Mouse (Mus musculus) hematopoietic stem cell, adult 5-6 weeks (primary cell): ENCODE data around the gene Twf2. TPM values are rescaled to one million over a fixed set of nuclear protein-coding genes. Genes with fewer than 3 reads are reported as not detected.
"Not testable (repeated sequence)": the region's sequence is repeated elsewhere in the genome, so short reads cannot be mapped to it uniquely, and the experiment has no call there.

Experiments used
- ATAC-seq, 2 experiments: fragments of 125-278 bp in 1 of 2; replicated peaks in 1 of 2; 2 replicates each; pipeline ENCODE4 v1.8.0; 2016 to 2017; ENCODE audit warnings: inconsistent platforms in 2 of 2, mild to moderate bottlenecking in 2 of 2, moderate number of reproducible peaks in 2 of 2, low read depth in 1 of 2, moderate TSS enrichment in 1 of 2; ENCODE audit not compliant: low FRiP score in 2 of 2, poor library complexity in 2 of 2, severe bottlenecking in 2 of 2, insufficient read depth in 1 of 2, low TSS enrichment in 1 of 2
- total RNA-seq: library from RNA; stranded (forward); fragments of 172-1452, 232-1000 nt; gene quantifications from 2 replicates; pipeline ENCODE4 v1.2.3, GENCODE M21; 2017

The Twf2 gene
- 34.2 and 64.2 TPM in 2 replicates for total RNA-seq

GRCm38 (mm10) chr9:106202819-106203636 is at the start of gene Twf2:
Gene Twf2 (plus strand): TSS chr9:106203108.
- peak; percentile 70 to 76 for ATAC-seq

GRCm38 (mm10) chr9:106154106-106154505 is 48.8 kb upstream of the Twf2 start:
- ATAC-seq: no peak

DNA sequence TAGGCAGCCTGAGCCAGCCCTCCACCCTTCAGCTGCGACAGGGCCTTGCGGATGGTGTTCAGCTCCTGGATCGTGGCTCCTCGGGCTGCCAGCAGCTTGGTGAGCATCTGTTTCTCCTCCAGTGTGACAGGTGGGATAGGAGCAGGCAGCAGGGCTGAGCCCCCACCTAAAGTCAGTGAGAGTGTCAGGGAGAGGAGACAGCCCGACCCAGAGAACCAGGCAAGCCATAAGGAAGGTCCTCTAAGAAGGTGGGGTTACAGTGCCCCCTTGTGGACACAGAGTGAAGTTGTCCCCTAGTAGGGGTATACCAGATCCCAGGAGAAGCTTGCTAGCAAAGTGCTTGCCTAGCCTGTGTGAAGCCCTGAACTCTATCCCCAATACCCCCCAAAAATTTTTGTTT is 46.5 kb upstream of the Twf2 start:
- peak; percentile 31 to 33; a peak in 1 of 4 replicates for ATAC-seq

DNA sequence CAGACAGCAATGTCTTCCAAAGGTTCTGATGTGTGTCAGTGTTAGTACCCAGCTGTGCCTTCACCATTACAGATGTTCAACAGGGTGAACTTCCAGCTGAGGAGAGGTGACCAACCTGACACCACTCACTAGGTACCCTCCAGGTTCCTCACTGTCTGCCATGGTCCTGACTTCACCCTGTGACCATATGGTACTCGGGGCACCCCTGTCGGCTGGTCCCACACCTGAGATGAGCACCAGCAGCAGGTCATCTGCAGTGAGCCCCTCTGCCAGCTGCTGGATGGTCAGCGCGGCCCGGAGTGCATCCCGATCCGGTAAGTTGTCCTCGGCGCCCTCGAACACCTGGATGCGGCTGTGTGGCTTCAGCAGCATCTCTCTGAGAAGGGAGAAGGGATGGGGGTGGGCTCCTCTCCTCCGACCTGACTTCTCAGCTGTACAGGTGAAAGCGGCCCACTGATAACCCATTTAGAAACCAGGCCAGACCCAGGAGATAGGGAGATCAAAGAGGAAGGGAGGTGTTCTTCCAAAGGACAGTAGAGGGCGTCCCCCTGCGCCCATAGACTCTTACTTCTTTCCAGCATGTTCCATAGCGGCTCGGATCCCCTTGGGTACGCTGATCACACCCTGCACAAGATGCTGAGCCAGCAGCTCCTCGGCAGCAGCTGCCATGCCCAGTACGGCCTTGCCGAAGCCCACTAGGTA is 45.8 kb upstream of the Twf2 start:
- no peak for ATAC-seq

- ATAC-seq: no peak
Observed at GRCm38 (mm10) chr9:106157623-106157925, 45.3 kb upstream of the Twf2 start.

- ATAC-seq: no peak
Observed at GRCm38 (mm10) chr9:106158037-106158491, 44.8 kb upstream of the Twf2 start, which contains the start of gene Glyctk. Gene Glyctk (minus strand): TSS chr9:106158138.

DNA sequence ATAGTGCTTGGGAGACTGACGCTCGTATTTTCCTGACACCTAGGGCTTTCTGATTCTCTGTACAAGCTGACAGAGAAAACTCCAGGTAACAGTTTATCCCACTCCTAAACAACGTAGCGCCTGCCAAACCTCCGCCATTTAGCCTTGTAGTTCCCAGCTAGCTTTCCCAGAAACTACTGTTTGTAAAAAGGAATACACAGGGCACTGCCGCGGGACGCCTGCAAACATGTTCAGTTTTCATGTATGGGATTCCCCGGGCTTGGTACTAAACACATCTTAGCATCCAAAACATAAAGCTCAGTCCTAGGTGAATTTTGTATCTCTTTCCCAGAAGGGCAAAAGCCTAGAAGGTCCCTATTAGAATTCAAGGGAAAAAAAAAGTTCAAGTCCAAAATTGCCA is 43.7 kb upstream of the Twf2 start:
- no peak for ATAC-seq

DNA sequence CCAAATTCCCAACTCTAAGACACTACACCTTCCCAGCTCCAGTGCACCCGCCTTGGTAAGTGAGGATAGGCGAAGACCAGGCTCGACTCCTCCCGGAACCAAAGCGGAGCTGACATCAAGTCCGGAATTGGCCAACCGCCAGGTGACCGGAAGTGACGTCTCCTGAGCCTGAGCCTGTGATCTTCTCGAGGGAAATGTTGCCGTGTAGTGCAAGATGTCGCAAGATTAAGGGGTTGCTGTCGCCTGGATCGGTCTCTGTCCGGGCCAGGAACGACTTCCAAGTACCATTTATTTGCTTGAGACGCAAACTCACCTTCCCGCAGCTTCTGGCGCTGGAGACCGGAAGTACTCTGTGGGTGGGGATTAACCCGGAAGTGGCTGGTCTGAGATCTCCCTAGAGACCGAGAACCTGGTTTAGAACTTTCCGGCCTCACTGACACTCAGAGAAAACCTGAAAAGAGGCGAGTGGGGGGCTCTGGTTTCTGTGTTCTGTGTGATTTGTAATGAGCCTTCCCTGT is 43.1 kb upstream of the Twf2 start:
- peak; percentile 54 to 79 for ATAC-seq

DNA sequence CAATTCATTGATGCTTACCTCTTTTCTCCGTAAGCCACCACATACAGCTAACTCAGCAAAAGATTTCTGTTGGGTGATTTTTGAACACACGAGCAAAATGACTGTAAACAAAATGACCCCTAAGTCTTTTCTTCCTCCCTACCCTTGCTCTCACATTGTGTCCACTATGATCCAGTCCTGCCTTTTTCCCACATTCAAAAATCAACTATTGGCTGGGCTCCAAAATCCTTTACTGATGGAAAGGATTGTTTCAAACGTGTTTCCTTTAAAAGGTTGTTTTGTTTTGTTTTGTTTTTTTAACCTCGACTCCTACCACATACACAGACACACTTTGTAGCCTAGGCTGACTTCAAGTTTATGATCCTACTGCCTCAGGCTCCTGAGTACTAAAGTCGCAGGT is 42.5 kb upstream of the Twf2 start:
- no peak for ATAC-seq

DNA sequence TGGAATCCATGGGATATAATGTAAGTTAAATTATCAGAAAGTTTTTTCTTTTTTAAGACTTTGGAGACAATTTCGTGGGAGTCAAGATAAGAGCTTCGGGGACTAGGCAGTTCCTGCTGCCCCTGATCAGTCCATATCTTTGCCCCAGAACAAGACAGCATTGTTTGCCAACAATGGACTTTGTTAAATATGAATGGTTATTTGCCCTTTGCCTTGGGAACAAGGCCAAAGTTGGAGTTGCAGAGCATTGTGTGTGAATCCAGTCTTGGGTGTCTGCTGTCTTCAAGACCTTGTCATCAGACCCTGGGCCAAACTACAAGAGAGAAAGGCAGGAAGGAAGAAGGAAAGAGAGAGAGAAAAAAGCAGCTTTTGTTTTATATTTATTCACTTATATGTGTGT is 36.2 kb upstream of the Twf2 start:
- ATAC-seq: no peak

DNA sequence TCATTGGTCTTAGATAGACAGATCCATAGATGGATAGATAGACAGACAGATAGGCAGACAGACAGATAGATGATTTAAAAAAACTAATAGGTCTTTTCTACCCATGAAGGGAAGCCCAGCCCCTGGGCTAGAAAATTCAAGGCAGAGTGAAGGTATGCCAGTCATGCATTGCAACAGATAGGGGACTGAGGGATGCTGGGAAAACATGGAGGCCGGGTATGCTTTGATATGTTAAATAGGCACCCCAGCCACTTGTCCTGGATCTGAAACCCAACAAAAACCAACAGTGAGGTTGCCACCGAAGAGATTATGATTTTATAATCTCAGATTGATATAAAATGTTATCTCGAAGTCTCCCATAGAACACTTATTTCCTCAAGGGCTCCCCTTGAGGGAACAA is 35.7 kb upstream of the Twf2 start:
- ATAC-seq: no peak

- no peak for ATAC-seq
Observed at GRCm38 (mm10) chr9:106167703-106168102, 35.2 kb upstream of the Twf2 start.

- not testable (repeated sequence) for ATAC-seq
Observed at GRCm38 (mm10) chr9:106169006-106169405, 33.9 kb upstream of the Twf2 start.

DNA sequence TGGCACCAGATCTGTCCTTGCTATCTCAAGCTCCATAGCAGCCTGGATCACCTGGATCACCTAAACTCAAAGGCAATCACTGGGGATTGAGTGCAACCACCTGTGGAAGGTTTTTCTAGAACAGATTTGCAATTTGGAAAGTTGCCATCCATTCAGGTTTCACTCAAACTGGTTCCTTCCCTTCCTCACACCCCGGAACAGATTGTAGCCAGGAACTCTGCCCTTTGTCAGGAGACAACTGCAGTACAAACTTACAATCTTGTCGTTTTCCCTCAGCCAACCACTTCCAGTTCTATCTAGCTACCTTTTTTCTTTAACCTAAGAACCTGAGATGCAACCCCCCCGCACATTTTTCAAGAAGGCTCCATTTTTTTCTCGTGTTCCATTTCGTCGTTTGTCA is 33.0 kb upstream of the Twf2 start:
- no peak for ATAC-seq

DNA sequence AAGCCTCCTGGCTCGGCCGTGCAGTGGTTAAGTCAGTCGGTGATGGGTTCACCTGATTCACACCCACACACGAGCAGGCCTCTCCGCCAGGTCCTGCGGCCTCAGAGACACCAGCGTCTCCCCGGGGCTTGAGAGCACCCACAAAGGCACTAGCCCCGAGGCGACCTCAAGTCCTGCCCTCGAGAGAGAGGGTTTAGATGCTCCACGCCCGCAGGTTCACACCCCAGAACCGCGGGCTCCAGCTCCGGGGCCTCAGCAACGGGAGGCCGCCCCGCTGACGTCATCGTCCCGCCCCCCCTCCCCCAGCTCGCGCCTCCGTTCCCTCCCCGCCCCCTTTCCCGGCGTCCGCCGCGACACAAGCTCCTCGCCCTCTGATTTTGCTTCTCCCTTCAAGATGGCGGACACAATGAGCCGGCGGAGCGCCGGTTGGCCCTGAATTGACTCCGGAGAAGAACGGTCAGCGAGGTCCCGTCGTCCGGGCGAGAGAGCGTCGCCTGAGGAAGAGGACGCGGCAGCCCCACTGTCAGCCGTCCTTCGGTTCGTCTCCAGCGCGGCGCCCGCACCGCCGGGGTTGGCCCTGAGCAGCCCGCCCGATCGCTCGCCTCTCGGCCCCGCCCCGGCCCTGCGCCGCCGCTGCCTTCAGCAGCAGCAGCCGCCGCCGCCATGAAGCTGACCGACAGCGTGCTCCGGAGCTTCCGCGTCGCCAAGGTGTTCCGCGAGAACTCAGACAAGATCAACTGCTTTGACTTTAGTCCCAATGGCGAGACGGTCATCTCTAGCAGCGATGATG is 32.2 kb upstream of the Twf2 start, which contains the start of gene Wdr82:
Gene Wdr82, plus strand, starts transcription at position 373 of the 790 bp plus-strand sequence.
- ATAC-seq: peak; percentile 69 to 85

DNA sequence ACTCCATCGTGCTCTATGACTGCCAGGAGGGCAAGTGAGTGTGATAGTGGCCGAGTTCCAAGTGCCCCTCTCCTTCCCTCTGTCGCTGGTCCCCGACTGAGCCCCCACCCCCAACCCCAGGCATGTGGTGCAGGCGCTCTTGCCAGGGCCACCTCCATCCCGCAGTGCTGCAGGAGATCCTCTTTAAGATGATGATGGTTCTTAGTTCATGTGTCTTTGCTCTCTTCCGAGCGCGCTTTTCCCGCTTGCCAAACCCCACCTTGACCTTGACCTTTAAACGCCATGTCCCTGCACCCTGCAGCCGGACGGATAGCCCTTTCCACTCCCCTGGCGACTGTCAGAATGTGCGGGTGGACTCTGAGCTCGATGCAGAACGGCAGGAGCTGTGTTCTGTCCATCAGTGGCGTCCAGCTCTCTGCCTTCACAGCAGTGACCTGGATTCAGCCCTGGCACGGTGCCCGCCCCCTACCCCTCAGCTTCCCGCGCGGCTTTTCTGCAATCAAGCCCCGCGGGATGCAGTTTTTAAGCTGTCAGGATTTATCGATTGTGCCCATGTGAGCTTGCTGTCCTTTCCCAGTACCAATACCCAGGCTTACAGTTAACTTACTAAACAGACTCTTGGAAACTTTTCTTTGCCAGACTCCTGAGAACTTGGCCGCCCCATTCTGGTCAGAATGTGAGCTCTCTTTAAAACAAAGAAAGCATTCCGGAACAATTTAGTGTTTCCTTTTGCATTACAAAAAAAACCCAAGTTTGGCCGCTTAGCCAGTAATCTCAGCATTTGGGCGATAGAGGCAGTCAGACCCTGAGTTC is 31.4 kb upstream of the Twf2 start:
- ATAC-seq: peak; percentile 12 to 22; a peak in 2 of 4 replicates

DNA sequence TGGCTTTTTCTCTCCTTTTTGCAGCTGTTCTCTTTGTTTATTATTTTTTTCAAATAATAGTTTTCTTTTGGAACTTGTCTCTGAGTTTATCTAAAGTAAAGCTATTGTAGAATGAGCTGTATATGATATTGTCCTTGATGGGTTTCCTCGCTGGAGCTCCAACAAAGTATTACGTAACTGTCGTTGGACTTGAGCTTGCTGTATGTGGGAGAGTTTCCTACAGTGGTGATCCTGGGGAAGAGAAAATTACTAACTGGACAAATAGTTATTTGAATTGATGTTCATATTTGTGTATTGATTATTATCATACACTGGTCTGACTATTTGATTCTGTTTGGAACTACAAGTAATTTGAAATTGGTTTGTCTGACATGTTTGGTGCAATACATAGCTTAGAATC is 30.4 kb upstream of the Twf2 start:
- no peak for ATAC-seq
